Mouse (Mus musculus) neural tube, embryonic 14.5 days (tissue): ENCODE data around the gene Ifit3. TPM values are rescaled to one million over a fixed set of nuclear protein-coding genes. Genes with fewer than 3 reads are reported as not detected.
"Not testable (repeated sequence)": the region's sequence is repeated elsewhere in the genome, so short reads cannot be mapped to it uniquely, and the experiment has no call there.

Experiments
- ATAC-seq: fragments of 200-750 bp; cut with Nextera tagmentation; 2 replicates; pipeline ENCODE4 v1.8.0; 2017; ENCODE audit warnings: low read depth, mild to moderate bottlenecking, moderate TSS enrichment, moderate library complexity
- H3K27ac ChIP-seq: fragments of 300-500 bp; sonication (generic); 2 replicates; pipeline ENCODE4 v1.5.1; 2014; ENCODE audit warnings: low read depth, mild to moderate bottlenecking, control low read depth, low read length, moderate library complexity, mixed read lengths
- H3K27me3 ChIP-seq: fragments of 300-500 bp; sonication (generic); 2 replicates; pipeline ENCODE4 v1.6.1; 2014; ENCODE audit warnings: low read length; ENCODE audit not compliant: control insufficient read depth, insufficient read depth
- H3K36me3 ChIP-seq: fragments of 300-500 bp; sonication (generic); 2 replicates; pipeline ENCODE4 v1.6.1; 2014; ENCODE audit warnings: low read length, mixed read lengths; ENCODE audit not compliant: control insufficient read depth, insufficient read depth
- H3K4me1 ChIP-seq: fragments of 300-500 bp; sonication (generic); 2 replicates; pipeline ENCODE4 v1.6.1; 2014; ENCODE audit warnings: low read length; ENCODE audit not compliant: control insufficient read depth, insufficient read depth
- H3K4me2 ChIP-seq: fragments of 300-500 bp; sonication (generic); 2 replicates; pipeline ENCODE4 v1.6.1; 2014; ENCODE audit warnings: mild to moderate bottlenecking, low read depth, low read length, control low read depth
- H3K4me3 ChIP-seq: fragments of 300-500 bp; sonication (generic); 2 replicates; pipeline ENCODE4 v1.5.1; 2014; ENCODE audit warnings: low read depth, low read length, control low read depth, mixed read lengths
- H3K9ac ChIP-seq: fragments of 300-500 bp; sonication (generic); replicated peaks from 2 replicates; pipeline ENCODE4 v1.6.1; 2014; ENCODE audit warnings: low read depth, mild to moderate bottlenecking, control low read depth, low read length, mixed read lengths
- H3K9me3 ChIP-seq: fragments of 300-500 bp; sonication (generic); 2 replicates; pipeline ENCODE4 v1.6.1; 2016; ENCODE audit warnings: low read length; ENCODE audit not compliant: control insufficient read depth
- WGBS: fragments of 180-500 bp; shearing (Covaris S2); extraction: QIAGEN DNeasy Blood & Tissue Kit; methylation state at CpG from one replicate; pipeline ENCODE4 v1.1.7; 2014; 5-methylcytosine and 5-hydroxymethylcytosine counted together
- polyA plus RNA-seq: library from polyadenylated mRNA; unstranded; fragments of >200 nt; fragmentation: Nextera tagmentation; extraction: Ambion mirVana; gene quantifications from 2 replicates; pipeline ENCODE4 v1.2.1, GENCODE M21; 2014

Gene Ifit3
- polyA plus RNA-seq, 1 experiment from 2014 or later = 0.20 TPM

DNA sequence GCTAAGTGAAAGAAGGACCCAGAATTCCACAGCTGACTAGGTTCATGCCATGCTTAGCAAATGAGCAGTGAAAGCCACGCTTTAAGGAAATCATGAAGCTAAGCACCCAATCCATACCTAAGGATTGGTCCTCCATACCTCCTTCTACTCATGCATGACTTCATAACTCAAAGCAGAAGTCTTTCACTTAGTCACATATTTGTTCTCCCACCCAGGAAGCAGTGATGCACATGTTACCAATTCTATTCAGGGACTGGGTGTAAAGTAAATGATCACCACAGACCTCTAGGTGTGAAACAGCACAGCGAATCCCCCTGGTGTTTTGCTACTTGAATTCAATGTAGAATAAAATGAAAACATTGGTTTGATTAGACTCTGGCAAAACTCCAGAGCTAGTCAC lies 635 bp upstream of the Ifit3 start:
- not testable (repeated sequence) for H3K36me3 ChIP-seq, ATAC-seq, H3K4me3 ChIP-seq, H3K9ac ChIP-seq, H3K9me3 ChIP-seq, H3K27ac ChIP-seq, H3K4me2 ChIP-seq, H3K27me3 ChIP-seq, H3K4me1 ChIP-seq
- WGBS = 86% methylated on average over 2 of the region's 2 CpGs

- not testable (repeated sequence) for H3K4me1 ChIP-seq, H3K9me3 ChIP-seq, ATAC-seq, H3K9ac ChIP-seq, H3K36me3 ChIP-seq, H3K27ac ChIP-seq, H3K4me2 ChIP-seq, H3K27me3 ChIP-seq, H3K4me3 ChIP-seq
- WGBS = 78% methylated on average over 5 of the region's 5 CpGs
These were observed 2.6 kb downstream of the Ifit3 start for GRCm38 (mm10) chr19:34585740-34586458.

- not testable (repeated sequence) for H3K9ac ChIP-seq, H3K27me3 ChIP-seq, ATAC-seq, H3K4me1 ChIP-seq, H3K4me3 ChIP-seq, H3K36me3 ChIP-seq, H3K27ac ChIP-seq, H3K9me3 ChIP-seq, H3K4me2 ChIP-seq
- WGBS = 87% methylated on average over 6 of the region's 12 CpGs
These were observed 4.8 kb downstream of the Ifit3 start for GRCm38 (mm10) chr19:34587898-34588692.

DNA sequence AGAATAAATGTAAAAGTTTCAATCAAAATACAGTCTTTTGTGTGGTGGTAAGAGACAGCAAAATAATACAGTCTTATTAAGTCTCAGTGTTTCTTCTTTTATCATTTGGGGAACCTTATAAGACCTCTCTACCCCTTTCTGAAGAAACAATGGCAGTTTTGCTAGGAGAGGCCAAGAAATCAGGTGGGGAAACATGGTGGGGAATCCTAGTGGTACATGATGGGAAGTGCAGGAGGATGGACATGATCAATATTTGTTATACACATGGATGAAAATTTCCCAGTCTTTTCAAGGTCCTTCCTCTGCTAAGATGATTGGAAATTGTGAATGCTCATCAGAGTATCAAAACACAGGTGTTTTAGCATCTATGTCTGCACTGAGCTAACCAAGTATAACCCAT lies 5.6 kb downstream of the Ifit3 start:
- no peaks in the 10 kb centered on the region for H3K9me3 ChIP-seq
- no peaks in the 10 kb centered on the region for H3K4me1 ChIP-seq
- no peak for ATAC-seq
- H3K4me2 ChIP-seq = no peak overlapping the region
- H3K27me3 ChIP-seq = no peaks in the 10 kb centered on the region
- no peak overlapping the region for H3K27ac ChIP-seq
- H3K4me3 ChIP-seq = no peak overlapping the region
- no peak overlapping the region for H3K9ac ChIP-seq
- no peaks in the 10 kb centered on the region for H3K36me3 ChIP-seq

GRCm38 (mm10) chr19:34593456-34593855 lies 10.1 kb downstream of the Ifit3 start:
- Histone ChIP-seq H3K4me2 (no peak overlapping the region), H3K9me3 (no peaks in the 10 kb centered on the region), H3K36me3 (no peaks in the 10 kb centered on the region), H3K4me3 (no peak overlapping the region), H3K27ac (no peak overlapping the region), H3K27me3 (no peaks in the 10 kb centered on the region), H3K4me1 (no peaks in the 10 kb centered on the region), H3K9ac (no peak overlapping the region)
- WGBS = 91% methylated on average over 2 of the region's 2 CpGs
- no peak for ATAC-seq

DNA sequence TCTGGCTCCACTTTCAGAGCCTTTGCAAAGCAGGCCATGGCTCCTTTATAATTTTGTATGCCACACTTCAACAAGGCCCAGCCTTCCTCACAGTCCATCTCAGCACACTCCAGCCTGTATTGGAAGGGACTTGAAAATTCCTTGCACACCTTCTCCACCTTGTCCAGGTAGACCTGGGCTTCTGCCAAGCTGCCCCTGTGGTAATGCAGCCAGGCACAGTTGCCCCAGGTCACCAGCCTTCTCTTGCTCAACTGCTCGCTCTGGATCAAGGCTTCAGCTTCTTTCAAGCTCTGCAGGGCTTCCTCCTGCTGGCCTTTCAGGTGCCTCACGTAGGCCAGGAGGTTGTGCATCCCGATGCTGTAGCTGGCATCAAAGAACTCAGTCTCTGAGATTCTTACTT lies 11.2 kb downstream of the Ifit3 start:
- H3K4me2 ChIP-seq, ATAC-seq, H3K4me1 ChIP-seq, H3K27me3 ChIP-seq, H3K9me3 ChIP-seq, H3K4me3 ChIP-seq, H3K36me3 ChIP-seq, H3K9ac ChIP-seq, H3K27ac ChIP-seq: not testable (repeated sequence)
- 86% methylated on average over 3 of the region's 3 CpGs for WGBS

GRCm38 (mm10) chr19:34596811-34597210 lies 13.5 kb downstream of the Ifit3 start:
- no peaks in the 10 kb centered on the region for H3K27me3 ChIP-seq
- no peak overlapping the region for H3K4me3 ChIP-seq
- no peak overlapping the region for H3K4me2 ChIP-seq
- no peak overlapping the region for H3K9ac ChIP-seq
- no peak overlapping the region for H3K27ac ChIP-seq
- H3K4me1 ChIP-seq = no peaks in the 10 kb centered on the region
- no peaks in the 10 kb centered on the region for H3K36me3 ChIP-seq
- no peaks in the 10 kb centered on the region for H3K9me3 ChIP-seq
- ATAC-seq = no peak

DNA sequence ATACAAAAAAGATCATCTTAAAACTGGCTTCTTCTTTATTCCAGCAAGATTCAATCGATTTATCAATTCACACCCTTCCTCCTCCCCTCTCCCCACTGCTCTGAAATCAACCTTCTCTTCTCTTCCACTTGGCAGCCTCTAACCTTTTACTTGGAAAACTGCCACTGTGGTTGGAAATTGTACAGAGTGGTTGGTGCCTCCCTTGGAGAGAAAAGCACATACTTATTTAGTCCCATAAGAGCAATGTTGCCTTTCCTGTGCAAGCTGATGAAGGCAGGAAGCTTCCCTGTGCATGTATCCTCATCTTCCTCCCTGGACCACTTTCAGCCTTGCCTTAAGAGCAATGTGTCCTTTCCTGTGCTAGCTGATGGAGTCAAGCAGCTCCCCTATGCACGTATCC lies 15.0 kb downstream of the Ifit3 start:
- Histone ChIP-seq H3K9me3 (no peaks in the 10 kb centered on the region), H3K27me3 (no peaks in the 10 kb centered on the region), H3K4me3 (no peak overlapping the region), H3K4me2 (no peak overlapping the region), H3K9ac (no peak overlapping the region), H3K36me3 (no peaks in the 10 kb centered on the region), H3K4me1 (no peaks in the 10 kb centered on the region), H3K27ac (no peak overlapping the region)
- ATAC-seq = no peak
- 79% methylated on average over 2 of the region's 2 CpGs for WGBS

DNA sequence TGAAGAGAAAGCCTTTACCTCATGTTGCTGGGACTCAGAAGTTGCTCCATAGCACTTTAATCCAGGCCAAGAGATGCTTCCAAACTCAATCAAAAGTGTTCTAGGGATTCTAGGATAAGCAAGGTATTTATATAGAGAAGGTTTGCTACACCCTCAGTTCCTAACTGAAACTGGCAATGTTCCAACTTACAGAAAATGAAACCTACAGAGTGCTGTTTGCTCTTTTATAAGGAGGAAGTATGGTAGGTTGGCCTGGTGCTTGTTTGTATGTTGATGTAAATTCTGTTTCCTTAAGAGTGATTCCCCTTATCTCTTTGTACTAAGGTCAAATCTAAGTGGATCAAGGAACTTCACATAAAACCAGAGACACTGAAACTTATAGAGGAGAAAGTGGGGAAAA lies 15.9 kb downstream of the Ifit3 start:
- not testable (repeated sequence) for H3K9me3 ChIP-seq, H3K9ac ChIP-seq, ATAC-seq, H3K27ac ChIP-seq, H3K36me3 ChIP-seq, H3K4me2 ChIP-seq, H3K27me3 ChIP-seq, H3K4me1 ChIP-seq, H3K4me3 ChIP-seq
